Mouse (Mus musculus) liver, postnatal 0 days (tissue): ENCODE measurements around the gene Mfsd14a. TPM values are rescaled to one million over a fixed set of nuclear protein-coding genes. Genes with fewer than 3 reads are reported as not detected.
A peak's percentile ranks its signal among the peaks of the same experiment; 100 is the strongest.

ENCODE experiments used
- ATAC-seq: fragments of 200-750 bp; cut with Nextera tagmentation; 2 replicates; pipeline ENCODE4 v1.8.0; 2017; ENCODE audit warnings: mild to moderate bottlenecking, moderate library complexity
- DNase-seq: peaks from one replicate; pipeline ENCODE4 v3.0.0-alpha.2; 2016
- H3K27ac ChIP-seq: fragments of 300-500 bp; sonication (generic); 2 replicates; pipeline ENCODE4 v1.5.1; 2014; ENCODE audit warnings: antibody characterized with exemption, moderate library complexity, mild to moderate bottlenecking, low read depth
- H3K27me3 ChIP-seq: fragments of 300-500 bp; sonication (generic); 2 replicates; pipeline ENCODE4 v1.6.1; 2014; ENCODE audit warnings: low read length, control low read depth, mixed read lengths; ENCODE audit not compliant: insufficient read depth
- H3K36me3 ChIP-seq: fragments of 300-500 bp; sonication (generic); replicated peaks from 2 replicates; pipeline ENCODE4 v1.6.1; 2014; ENCODE audit warnings: mild to moderate bottlenecking, control low read depth, low read length, moderate library complexity, mixed read lengths; ENCODE audit not compliant: insufficient read depth
- H3K4me1 ChIP-seq: fragments of 300-500 bp; sonication (generic); 2 replicates; pipeline ENCODE4 v1.6.1; 2014; ENCODE audit warnings: antibody characterized with exemption, mild to moderate bottlenecking, control low read depth; ENCODE audit not compliant: insufficient read depth
- H3K4me2 ChIP-seq: fragments of 300-500 bp; sonication (generic); 2 replicates; pipeline ENCODE4 v1.6.1; 2014; ENCODE audit warnings: low read depth, mild to moderate bottlenecking, low read length, moderate library complexity, mixed read lengths
- H3K4me3 ChIP-seq: fragments of 300-500 bp; sonication (generic); 2 replicates; pipeline ENCODE4 v1.5.1; 2014; ENCODE audit warnings: low read depth, low read length
- H3K9ac ChIP-seq: fragments of 300-500 bp; sonication (generic); replicated peaks from 2 replicates; pipeline ENCODE4 v1.6.1; 2014; ENCODE audit warnings: mild to moderate bottlenecking, moderate library complexity
- H3K9me3 ChIP-seq: fragments of 300-500 bp; sonication (generic); 2 replicates; pipeline ENCODE4 v1.6.1; 2016; ENCODE audit warnings: mild to moderate bottlenecking, control low read depth, low read length, mixed read lengths
- CTCF ChIP-seq: sonication (generic); IDR thresholded peaks from 2 replicates; pipeline ENCODE4 v1.5.1; 2016; ENCODE audit warnings: antibody characterized with exemption, low read depth
- EP300 ChIP-seq: IDR thresholded peaks from 2 replicates; pipeline ENCODE4 v1.6.1; 2016; ENCODE audit warnings: antibody characterized with exemption, low read depth, mild to moderate bottlenecking
- WGBS: fragments of 180-500 bp; shearing (Covaris S2); extraction: QIAGEN DNeasy Blood & Tissue Kit; methylation state at CpG from one replicate; pipeline ENCODE4 v1.1.7; 2014; ENCODE audit not compliant: insufficient replicate concordance; 5-methylcytosine and 5-hydroxymethylcytosine counted together
- polyA plus RNA-seq: library from polyadenylated mRNA; unstranded; fragments of >200 nt; fragmentation: Nextera tagmentation; extraction: Ambion mirVana; gene quantifications from 2 replicates; pipeline ENCODE4 v1.2.1, GENCODE M21; 2015

Gene Mfsd14a
- polyA plus RNA-seq, 1 experiment from 2014 or later, result 30.5 TPM

- H3K27ac ChIP-seq, result peak overlapping the region; percentile 66
Observed at GRCm38 (mm10) chr3:116595603-116595991, 66.9 kb downstream of the Mfsd14a start.

GRCm38 (mm10) chr3:116594728-116595602 is 67.5 kb downstream of the Mfsd14a start, which contains the start of gene Sass6:
Sass6 (plus strand) TSS chr3:116594982.
- Histone ChIP-seq H3K4me2 (peak within 1 kb of the TSS; percentile 79), H3K27ac (peak within 1 kb of the TSS; percentile 82), H3K4me3 (peak within 1 kb of the TSS; percentile 92), H3K27me3 (no peaks in the 10 kb centered on the region), H3K9ac (peak within 1 kb of the TSS; percentile 80), H3K4me1 (peaks cover 12% of the 10 kb centered on the region; the same call in 1 of the 2 replicates), H3K9me3 (no peaks in the 10 kb centered on the region), H3K36me3 (peaks cover 8% of the 10 kb centered on the region)
- TF ChIP-seq EP300, result peak; percentile 77; the same call in 1 of the 2 replicates
- no peak for TF ChIP-seq CTCF
- WGBS, result under 1% methylated on average over 64 of the region's 65 CpGs
- ATAC-seq (peak; percentile 97), DNase-seq (peak; percentile 99)

More at GRCm38 (mm10) chr3:116595603-116595991, 66.9 kb downstream of the Mfsd14a start:
- H3K4me2 ChIP-seq, result peak overlapping the region; percentile 79
- H3K4me3 ChIP-seq, result peak overlapping the region; percentile 92
- peaks cover 8% of the 10 kb centered on the region for H3K36me3 ChIP-seq
- peak overlapping the region; percentile 80 for H3K9ac ChIP-seq
- peaks cover 12% of the 10 kb centered on the region; the same call in 1 of the 2 replicates for H3K4me1 ChIP-seq
- no peaks in the 10 kb centered on the region for H3K9me3 ChIP-seq
- DNase-seq, result no peak
- ATAC-seq, result no peak
- no peaks in the 10 kb centered on the region for H3K27me3 ChIP-seq
- WGBS, result 7% methylated on average over 10 of the region's 10 CpGs
- TF ChIP-seq EP300 (no peak), CTCF (no peak)

GRCm38 (mm10) chr3:116594076-116594727 is 68.3 kb downstream of the Mfsd14a start:
- TF ChIP-seq EP300, result no peak
- TF ChIP-seq CTCF, result peak; percentile 37; the same call in 1 of the 2 replicates
- DNase-seq, result no peak
- H3K4me2 ChIP-seq, result peak overlapping the region; percentile 79
- H3K9me3 ChIP-seq, result no peaks in the 10 kb centered on the region
- peak overlapping the region; percentile 92 for H3K4me3 ChIP-seq
- peaks cover 16% of the 10 kb centered on the region for H3K36me3 ChIP-seq
- peak overlapping the region; percentile 82 for H3K27ac ChIP-seq
- H3K4me1 ChIP-seq, result peaks cover 12% of the 10 kb centered on the region; the same call in 1 of the 2 replicates
- H3K9ac ChIP-seq, result peak overlapping the region; percentile 80
- H3K27me3 ChIP-seq, result no peaks in the 10 kb centered on the region
- 2% methylated on average over 21 of the region's 22 CpGs for WGBS
- peak; percentile 62 for ATAC-seq

- TF ChIP-seq EP300 (no peak), CTCF (no peak)
- Histone ChIP-seq H3K27ac (no peak overlapping the region), H3K27me3 (no peaks in the 10 kb centered on the region), H3K4me3 (no peak overlapping the region), H3K9me3 (no peaks in the 10 kb centered on the region), H3K9ac (no peak overlapping the region), H3K36me3 (peaks cover 45% of the 10 kb centered on the region), H3K4me1 (no peaks in the 10 kb centered on the region), H3K4me2 (no peak overlapping the region)
- DNase-seq (no peak), ATAC-seq (no peak)
- 93% methylated on average over 9 of the region's 9 CpGs for WGBS
Observed at GRCm38 (mm10) chr3:116582201-116582600, 80.3 kb downstream of the Mfsd14a start.

Other genes starting within 250 kb of the Mfsd14a start
- 1.5 TPM in 2 replicates for gene Cdc14a, start 238.6 kb downstream of the Mfsd14a start, polyA plus RNA-seq
- gene Rtca, start 154.5 kb downstream of the Mfsd14a start, polyA plus RNA-seq, result 20.3 and 20.9 TPM in 2 replicates
- 15.0 and 17.4 TPM in 2 replicates for gene Dbt, start 149.6 kb downstream of the Mfsd14a start, polyA plus RNA-seq
- 1.6 and 1.9 TPM in 2 replicates for gene Lrrc39, start 99.7 kb downstream of the Mfsd14a start, polyA plus RNA-seq
- 6.5 and 7.4 TPM in 2 replicates for gene Sass6, start 67.7 kb downstream of the Mfsd14a start, polyA plus RNA-seq
- 7.4 and 7.6 TPM in 2 replicates for gene Trmt13, start 48.1 kb downstream of the Mfsd14a start, polyA plus RNA-seq
- gene Gm43191, start 18.6 kb upstream of the Mfsd14a start, polyA plus RNA-seq, result not detected in 2 replicates
- gene Slc35a3, start 50.2 kb upstream of the Mfsd14a start, polyA plus RNA-seq, result 6.0 and 7.5 TPM in 2 replicates
- 8.4 and 9.1 TPM in 2 replicates for gene Agl, start 145.5 kb upstream of the Mfsd14a start, polyA plus RNA-seq
- gene Frrs1, start 196.8 kb upstream of the Mfsd14a start, polyA plus RNA-seq, result 20.6 and 22.7 TPM in 2 replicates